Mouse (Mus musculus) thymus, postnatal 4 days (tissue): ENCODE measurements at regions not wholly inside any gene's neighbourhood (a gene's known extent, or its start where the extent isn't known, plus 50 kb on each side); places are given as distances from the start of the nearest gene placed in this dataset.

Source experiments
- DNase-seq: peaks from one replicate; pipeline ENCODE4 v3.0.0; 2021

- no peak for DNase-seq
Observed at GRCm38 (mm10) chr8:18311597-18311996, 666.5 kb downstream of the Defb40 start.

- no peak for DNase-seq
Observed at GRCm38 (mm10) chr8:18310927-18311326, 667.1 kb downstream of the Defb40 start.

GRCm38 (mm10) chr8:18287536-18288237 is 690.4 kb downstream of the Defb40 start:
- no peak for DNase-seq

DNA sequence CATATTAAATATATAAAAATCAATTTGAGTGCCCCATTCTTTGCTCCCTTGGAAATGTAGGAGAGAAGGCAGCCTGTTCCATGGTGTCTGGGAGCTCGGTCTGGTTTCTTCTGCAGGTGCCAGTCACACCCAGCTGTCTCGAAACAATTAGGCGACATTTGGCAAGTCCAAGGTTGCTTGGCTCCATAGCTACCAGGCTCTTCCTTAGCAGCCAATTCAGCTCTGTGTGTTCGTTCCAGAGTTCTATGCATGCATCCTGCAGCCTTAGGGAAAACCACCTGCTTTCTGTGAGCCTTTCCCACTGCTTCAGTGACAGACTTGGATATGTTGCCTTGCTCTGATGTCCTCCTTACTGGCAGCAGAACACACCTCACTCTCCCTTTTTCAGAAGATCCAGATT is 698.1 kb downstream of the Defb40 start:
- DNase-seq = no peak

- DNase-seq = no peak
Observed at GRCm38 (mm10) chr8:18268301-18268700, 709.8 kb downstream of the Defb40 start.

GRCm38 (mm10) chr8:18258287-18258961 is 719.6 kb downstream of the Defb40 start:
- DNase-seq = no peak

GRCm38 (mm10) chr8:18246299-18246698 is 731.8 kb downstream of the Defb40 start:
- no peak for DNase-seq

GRCm38 (mm10) chr8:18217599-18217998 is 760.5 kb downstream of the Defb40 start:
- DNase-seq = no peak

DNA sequence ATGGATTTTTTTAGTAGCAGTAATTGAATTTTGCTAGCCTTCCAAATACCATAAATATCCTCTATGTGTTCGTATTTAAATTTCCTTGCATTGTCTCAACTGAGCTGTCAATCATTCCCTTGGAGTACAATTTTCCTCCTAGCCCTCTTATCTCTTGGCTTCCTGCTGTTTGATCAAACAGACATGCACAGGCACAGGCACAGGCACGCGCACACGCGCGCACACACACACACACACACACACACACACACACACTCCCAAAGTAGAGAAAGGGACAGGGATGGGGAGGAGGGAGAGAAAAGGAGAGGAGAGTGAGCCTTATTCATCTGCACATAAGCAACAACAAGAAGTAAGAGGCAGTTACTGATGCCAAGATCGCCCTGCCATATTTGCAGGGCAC is 760.9 kb downstream of the Defb40 start:
- no peak for DNase-seq

- no peak for DNase-seq
Observed at GRCm38 (mm10) chr8:18216516-18216915, 761.5 kb downstream of the Defb40 start.

- no peak for DNase-seq
Observed at GRCm38 (mm10) chr8:18210067-18210466, 768.0 kb downstream of the Defb40 start.

- DNase-seq = no peak
Observed at GRCm38 (mm10) chr8:18208658-18209057, 769.4 kb downstream of the Defb40 start.

DNA sequence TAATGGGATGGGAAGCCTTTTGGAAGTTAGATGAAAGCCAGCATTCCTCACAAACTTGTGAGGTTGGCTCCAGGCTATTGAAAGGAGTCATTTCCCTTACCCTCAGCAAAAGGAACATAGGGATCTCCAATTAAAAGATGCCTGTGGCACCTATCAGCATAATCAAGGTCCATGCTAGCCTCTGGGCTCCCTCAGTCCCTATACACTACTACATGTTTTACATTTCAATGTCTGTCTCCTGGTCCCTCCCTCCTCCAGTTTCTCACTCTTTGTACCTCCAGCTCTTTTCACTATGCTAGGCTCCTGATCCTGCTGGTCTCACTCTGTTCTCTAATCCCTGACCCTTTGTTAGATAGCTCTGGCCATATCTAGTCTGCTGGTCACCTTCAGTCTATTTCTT is 790.6 kb downstream of the Defb40 start:
- DNase-seq = no peak

DNA sequence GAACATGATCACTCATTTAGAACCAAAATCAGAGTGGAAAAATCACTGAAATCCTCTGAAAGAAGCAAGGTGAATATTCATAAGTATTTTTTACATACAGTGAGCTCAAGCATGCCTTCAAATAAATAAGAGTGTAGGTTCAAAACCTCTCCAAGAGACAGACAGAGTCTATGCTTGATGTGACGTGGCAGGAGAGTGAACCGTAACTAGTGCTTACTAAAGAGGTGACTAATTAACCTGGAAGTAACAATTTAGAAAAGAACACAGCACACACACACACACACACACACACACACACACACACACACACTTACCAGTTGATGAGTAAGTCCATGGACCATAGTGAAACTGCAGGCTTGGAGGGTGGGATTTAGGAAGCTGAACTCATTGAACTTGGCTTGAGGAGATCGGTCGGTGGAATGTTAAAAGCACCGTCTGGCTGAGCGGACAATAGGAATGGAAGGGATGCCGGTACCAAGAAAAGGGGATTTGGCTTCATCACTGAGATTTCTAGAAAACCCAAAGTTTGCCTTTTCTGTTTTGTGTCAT is 802.4 kb downstream of the Defb40 start:
- no peak for DNase-seq

GRCm38 (mm10) chr8:18158619-18159018 is 819.4 kb downstream of the Defb40 start:
- DNase-seq = no peak

DNA sequence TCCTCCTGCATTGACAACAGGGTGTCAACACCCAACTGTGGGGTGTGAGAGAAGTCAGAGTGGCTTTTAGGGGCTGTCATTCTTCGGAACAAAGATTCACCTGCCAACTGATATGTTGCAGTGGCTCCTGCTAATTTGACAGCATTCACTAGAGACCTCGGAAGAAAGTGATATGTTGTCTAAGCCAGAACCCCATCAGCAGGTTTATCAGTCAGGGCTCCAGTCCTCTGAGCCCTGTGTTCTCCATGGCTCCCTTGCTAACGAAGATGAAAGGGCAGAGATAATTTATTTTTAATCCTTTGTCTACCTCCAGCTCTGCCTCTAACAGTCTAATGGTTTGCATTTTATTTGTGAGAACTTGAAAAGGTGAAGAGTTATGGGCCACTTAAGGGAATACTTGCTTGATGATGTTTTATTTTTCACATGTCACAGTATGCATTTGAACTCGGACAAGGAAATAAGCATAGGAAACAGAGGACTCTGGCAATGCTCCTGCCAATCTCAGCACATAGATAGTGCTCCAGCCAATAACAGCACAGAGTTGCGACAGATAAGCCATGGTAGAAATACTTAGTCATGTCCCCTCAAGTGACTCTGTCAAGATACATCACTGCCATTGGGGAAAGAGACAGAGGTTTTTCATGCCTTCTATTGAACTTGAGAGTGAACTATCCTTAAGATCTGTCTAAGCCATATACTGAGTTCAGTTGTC is 862.6 kb downstream of the Defb40 start:
- no peak for DNase-seq

DNA sequence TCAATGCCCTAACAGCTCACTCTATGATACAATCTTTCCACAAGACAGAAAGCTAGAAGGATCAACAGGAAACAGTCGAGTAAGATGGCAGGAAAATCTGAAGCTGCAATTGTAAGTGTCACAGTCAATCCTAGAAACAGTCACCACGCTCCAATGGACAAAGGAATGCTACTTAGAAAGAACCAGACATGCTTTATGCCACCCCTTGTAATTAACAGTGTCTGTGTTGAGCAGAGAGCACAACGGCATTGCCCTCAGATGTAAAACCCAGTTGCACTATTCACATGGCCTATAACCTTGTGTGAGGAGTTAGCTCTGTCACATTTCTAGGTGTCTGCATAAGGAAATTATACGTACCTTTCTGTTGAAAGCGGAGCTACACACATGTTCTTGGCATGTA is 864.8 kb downstream of the Defb40 start:
- DNase-seq = no peak

DNA sequence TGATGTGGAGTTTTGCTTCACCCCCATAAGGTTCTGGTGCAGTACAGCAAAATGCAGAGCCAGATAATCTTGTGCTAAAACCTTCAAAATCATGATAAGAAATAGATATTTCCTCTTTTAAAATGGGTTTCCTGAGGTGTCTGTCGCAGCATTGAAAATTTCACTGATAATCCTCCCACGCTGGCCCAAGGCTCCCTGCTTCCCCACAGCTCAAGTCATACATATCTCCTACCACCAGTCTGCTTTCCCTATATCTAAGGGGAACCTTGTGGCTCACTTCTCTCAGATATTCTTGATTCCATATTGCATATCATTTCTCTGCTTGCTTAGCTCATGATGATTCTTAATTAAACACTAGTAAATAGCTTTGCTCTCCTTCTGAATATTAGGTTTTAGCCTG is 868.6 kb downstream of the Defb40 start:
- no peak for DNase-seq

GRCm38 (mm10) chr8:18106827-18107226 is 871.2 kb downstream of the Defb40 start:
- DNase-seq = no peak

GRCm38 (mm10) chr8:18065456-18065855 is 912.6 kb downstream of the Defb40 start:
- DNase-seq = no peak

DNA sequence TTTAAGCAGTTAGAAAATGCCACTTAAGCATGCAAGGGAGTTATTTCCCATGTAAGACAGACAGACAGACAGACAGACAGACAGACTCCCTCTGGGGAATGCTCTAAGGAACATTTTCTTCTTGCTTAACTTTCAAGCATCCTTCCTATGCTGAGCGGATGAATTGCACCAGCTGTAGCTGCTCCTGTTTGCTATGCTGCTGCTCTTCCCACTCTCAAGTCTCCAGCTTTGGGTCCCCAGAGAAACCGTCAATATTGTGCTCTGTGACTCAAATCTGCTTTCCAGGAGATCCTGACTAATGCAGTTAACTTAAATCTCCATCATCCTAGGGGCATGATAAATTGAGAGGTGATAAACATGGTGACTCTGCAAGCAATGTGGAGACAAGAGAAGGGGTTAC is 918.5 kb downstream of the Defb40 start:
- DNase-seq = no peak

GRCm38 (mm10) chr8:18021196-18021595 is 956.9 kb downstream of the Defb40 start:
- DNase-seq = no peak

GRCm38 (mm10) chr8:18007567-18007966 is 970.5 kb downstream of the Defb40 start:
- no peak for DNase-seq

DNA sequence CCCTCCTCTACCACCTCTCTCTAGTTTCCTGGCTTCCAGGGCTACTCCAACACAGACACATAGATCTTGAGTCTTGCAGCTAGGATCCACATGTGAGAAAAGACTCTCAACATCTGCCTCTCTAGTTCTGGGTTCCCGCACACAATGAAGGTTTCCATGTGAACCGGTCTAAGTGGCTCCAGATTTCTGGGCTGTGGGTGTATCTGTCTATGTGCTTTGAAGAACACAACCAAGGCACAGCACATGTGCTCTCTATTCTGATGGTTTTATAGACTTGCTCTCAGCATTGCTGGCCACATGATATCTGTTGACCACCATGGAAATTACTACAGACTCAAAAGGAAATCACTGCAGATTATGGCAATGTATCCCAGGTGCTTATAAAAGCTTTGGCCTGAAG is 972.4 kb downstream of the Defb40 start:
- DNase-seq = no peak
